Mouse (Mus musculus) c-Kit-positive CD71-negative TER-119-negative erythroid progenitor cells, embryonic 14.5 days (primary cell): Measurements from ENCODE around the gene Ralb.

Experiments
- DNase-seq: peaks from one replicate; pipeline ENCODE4 v3.0.0-alpha.2; 2013; ENCODE audit warnings: low read depth

Ralb gene

DNA sequence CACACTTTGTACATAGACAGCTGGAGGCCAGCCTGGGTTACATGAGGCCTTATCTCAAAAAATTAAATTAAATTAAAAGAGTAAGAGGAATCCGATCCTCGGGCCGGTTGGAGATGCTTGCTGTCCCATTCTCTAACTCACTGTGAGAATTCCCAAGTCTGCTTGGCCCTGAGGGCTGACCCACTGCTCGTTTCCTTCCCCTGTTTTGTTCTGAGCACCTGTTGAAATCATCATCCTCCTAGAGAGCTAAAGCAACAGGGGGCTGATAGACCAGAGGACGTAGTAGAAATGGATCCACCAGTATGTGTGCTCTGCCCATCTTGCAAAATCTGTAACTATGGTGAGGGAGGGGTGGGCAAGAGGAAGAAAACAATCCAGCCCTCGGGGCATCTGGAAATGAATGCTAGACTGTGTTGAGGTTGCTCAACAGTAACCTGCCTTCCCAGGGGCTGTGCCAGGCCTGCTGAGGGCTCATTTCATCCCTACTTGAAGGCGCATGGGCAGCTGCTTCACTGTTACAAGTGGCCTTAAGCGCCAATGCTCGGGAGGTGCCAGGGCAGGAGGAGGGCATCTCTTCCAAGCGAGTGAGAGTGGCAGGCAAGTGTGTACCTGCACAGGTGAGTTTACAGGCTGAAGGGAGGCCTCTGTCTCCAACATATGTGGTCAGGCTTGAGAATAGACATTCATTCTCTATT, 53.8 kb downstream of the Ralb start:
- no peak for DNase-seq

DNA sequence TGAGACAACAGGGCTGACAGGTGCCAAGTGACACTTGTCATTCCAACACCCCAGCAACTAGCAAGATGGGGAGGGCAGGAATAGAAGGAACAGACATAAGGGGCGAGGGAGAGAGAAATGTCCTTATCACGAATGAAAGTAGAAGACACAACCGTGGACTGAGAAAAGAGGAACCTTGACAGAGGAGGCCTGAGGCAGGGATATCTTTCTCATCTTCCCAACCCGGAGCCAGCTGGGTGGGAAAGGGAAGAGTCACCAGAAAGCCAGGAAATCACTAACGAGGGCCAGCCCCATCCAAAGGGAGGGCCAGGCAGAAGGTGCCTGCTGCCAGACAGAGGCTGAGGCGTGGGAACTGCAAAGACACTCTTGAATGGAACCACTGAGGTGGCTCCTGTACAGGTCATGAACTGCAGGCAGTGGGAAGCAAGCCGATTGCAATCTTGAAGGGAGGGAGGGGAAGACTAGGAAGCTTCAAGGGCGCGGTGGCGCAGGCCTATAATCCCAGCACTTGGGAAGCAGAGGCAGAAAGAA, 57.8 kb downstream of the Ralb start:
- DNase-seq = no peak

DNA sequence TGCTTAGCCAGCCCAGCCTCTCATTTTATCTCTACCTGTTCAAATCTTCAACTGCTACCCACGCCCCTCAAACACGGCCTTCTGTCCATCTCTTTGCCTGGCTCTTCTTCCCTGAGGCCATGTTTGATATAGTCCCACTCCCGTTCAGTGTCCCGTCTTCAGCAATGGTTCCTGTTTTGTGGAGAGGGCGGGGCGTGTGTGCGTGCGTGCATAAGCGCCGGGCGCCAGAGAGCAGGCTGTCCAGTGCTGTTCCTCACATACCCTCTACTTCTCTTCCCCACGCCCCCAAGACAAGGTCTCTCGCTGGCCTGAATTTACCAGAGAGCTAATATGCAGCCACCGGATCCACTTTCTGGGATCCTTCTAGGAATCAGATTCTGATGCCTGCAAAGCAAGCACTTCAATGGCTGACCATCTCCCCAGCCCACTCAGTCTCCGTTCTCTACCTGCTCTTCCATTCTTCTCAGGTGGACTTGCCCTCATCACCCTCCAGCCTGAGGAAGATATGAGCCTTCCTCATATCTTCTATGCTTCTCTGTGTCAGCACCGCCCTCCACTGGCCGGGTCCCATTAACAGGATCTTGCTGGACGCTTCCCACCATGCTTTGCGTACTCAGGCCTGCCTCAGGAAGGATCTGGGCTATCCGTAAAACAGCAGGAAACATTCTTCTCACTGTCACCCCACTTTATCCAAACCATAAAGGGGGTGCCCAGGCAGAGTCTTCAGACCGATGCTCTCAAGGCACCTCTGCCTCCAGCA, 60.8 kb downstream of the Ralb start:
- no peak for DNase-seq

DNA sequence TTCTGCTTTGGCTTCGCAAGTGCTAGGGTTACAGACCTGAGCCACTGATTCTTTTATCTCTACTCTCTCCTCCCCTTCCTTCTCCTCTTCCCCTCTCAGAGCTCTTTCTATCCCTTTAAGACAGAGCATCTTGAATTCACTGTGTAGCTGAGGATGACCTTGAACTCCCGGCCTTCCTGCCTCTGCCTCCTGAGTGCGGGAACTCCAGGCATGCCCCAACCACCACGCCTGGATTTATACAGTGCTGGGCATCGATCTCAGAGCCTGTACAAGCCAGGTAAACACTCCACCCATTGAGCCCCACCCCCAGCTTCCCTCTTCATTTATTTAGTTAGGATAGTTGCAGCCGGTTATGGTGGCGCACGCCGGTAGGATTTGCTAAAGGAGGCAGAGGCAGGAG, 61.7 kb downstream of the Ralb start:
- no peak for DNase-seq

DNA sequence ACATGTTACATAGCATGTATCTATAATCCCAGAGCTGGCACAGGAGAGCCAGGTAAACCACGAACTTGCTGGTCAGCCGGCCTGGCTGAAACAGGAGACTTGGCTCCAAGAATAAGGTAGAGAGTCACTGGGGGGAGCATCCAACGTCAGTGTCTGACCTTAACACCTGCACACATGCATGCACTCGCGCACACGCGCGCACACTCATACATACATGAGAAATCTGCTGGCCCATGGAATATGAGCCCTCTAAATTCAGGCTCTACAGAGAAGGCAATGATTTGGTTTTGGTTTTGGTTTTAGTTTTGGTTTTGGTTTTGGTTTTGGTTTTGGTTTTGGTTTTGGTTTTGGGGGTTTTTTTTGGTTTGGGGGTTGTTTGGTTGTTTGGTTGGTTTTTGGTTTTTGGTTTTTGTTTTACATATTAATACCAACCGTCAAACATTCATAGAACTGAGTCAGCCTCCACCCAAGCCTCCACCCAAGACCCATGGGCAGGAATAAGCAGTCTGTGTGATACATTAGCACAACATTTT, 66.4 kb downstream of the Ralb start:
- no peak for DNase-seq

DNA sequence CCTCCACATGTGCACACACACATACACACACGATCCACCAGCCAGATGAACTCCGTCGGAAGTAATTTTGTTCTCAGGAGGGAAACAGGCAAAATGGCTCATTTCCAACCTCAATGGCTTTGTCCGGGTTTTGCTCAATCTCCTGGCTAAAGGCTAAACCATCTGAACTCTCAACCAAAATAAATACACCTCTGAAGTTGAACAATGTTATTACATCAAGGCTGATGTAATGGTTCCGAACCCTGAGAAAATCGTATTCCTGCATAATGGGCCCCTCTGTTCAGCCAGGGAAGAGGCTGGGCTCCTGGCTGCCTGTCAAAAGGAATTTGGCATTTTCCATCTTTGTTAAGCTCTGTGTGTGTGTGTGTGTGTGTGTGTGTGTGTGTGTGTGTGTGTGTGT, 67.2 kb downstream of the Ralb start:
- DNase-seq = no peak

DNA sequence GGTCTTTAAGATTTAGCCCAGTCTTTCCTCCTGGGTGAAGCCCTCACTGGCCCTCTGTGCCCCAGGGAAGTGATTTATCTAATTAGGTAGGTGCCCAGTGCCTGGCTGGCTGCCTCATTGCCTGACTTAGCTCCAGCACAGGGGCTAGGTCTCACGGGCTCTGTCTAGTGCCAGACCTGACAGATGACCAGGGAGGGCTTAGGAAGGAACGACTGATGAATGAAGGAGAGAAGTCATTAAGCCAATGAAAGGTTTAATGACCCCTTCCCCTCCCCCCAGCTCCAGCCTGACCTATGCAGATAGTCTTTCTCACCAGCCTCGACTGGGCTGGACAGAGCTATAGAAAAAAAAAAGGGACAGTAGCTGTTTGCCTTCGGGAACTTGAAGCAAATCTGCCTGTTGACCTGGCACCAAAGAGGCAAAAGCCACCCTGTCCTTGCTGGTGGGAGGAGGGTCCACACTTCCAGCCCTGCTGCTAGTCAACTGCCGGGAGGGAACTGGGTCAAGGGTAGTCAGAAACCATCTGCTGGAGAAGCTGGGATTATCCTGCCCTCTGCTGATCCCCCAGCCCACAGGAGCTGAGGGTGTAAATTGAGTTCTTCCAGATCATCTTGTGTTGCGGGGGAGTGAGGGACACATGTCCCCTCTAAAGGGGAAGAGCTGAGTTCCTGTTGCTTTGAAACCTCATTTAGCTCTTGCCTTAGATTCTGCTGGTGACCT, 80.3 kb downstream of the Ralb start:
- no peak for DNase-seq

DNA sequence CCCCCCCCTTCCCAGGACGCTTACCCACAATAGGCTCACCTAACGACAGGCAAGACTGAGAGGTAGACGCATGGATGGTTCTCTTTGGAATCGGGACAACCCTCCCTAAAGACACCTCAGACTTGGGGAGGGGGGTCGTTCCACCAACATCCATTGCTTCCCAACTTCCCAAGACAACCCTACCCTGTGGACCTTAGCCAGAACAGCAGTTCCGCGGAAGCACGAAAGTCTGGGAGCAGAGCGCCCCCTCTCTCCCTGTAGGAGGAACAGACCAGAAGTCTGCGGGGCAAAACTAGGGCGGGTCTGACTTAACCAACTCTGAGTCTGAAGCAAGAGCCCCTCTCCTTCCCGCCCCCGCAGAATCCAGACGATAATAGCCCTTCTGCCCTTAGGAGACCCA, 81.1 kb downstream of the Ralb start:
- no peak for DNase-seq

DNA sequence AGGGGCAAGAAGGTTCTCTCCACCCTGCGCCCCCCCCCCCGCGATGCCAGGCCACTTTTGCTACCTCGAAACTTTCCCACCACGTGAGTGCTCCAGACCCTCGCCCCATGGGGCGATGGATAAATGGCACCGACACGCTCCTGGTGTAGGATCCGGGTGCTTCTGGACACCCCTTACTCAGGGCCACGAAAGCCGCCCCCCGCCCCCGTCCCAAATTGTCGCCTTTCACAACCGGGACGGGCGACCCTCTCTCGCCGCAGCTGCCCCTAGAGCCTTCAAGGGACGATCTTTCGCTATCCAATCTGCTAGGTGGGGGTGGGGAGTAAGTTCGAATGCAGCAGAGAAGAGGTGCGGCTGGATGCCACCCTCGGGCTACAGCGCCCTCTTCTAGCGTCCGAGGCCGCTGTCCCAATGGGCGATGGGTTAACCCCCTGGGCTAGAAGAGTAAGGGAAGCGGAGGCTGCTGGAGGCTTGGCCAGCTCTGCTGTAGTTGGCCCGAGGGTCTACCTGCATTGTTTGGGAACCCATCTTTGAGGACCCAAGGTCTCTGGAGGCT, 82.1 kb downstream of the Ralb start:
- DNase-seq = no peak

DNA sequence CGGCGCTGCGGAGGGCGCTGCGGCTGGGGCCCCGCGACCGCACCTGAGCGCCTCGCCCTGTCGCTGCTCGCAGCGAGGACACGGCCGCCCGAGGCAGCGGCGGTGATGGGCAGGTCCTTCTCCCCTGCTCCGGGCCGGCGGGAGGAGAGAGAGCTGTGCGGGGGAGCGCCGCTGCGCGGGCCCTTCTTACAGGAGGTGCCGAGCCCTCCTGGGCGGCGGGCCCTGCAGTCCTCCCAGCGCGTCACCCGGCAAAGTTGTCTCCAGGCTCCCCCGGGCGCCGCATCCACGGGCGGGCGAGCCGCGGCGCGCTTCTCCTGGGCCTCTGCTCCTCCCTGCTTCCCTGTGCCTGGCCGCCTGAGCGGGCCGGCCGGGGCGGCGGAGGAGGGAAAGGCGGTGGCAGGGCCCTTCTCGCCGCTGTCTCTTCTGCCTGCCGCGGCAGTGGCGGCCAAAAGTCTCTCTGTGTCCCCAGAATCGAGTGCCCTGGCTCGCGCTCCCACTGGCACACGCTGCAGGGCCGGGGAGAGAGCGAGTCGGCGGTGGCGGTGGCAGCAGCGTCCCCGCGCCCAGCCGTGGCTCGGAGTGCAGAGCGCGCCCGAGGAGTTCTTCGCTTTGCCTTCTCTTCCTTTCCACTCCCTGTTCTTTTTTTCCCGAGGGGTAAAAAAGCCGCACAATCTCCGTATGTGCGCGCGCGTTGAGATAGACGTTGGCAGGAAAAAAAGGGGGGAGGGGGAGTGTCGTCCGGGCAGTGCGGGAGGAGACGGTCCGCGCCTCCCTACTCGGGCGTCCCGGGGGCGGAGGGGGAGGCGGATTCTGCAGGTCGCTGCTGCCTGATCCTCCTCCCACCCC, 82.8 kb downstream of the Ralb start, which contains the start of gene Inhbb:
Gene Inhbb (minus strand): TSS at position 673 of the 846 bp plus-strand sequence.
- no peak for DNase-seq

DNA sequence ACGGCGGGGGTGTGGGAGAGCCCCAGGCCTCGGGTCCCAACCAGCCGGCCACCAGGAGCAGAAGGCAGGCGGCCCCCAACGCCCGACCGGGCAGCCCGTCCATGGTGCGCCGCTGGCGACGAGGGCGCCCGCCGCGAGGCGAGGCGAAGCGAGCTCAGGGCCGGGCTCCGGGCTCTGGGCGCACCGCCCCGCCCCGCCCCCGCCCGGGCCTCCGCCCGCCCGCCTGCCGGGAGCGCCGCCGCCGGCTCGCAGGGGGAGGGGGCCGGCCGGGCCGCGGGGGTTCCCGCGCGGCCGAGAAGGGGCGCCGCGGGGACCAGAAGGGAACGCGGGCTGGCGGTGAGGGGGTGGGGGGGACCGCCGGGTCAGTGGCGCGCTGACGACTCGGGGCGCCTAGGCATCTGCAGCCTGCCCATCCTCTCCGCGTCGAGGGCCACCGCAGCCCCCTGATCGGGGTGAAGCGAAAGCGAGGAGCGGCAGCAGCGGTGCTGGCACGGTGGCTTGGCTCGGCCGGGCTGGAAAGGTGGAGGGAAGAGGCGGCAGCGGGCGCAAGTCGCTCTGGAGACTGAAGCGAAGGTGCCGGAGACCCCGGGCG, 83.5 kb downstream of the Ralb start:
- no peak for DNase-seq
